10 mouse cellular contexts compared by ENCODE assay signal in the genomic region with DNA sequence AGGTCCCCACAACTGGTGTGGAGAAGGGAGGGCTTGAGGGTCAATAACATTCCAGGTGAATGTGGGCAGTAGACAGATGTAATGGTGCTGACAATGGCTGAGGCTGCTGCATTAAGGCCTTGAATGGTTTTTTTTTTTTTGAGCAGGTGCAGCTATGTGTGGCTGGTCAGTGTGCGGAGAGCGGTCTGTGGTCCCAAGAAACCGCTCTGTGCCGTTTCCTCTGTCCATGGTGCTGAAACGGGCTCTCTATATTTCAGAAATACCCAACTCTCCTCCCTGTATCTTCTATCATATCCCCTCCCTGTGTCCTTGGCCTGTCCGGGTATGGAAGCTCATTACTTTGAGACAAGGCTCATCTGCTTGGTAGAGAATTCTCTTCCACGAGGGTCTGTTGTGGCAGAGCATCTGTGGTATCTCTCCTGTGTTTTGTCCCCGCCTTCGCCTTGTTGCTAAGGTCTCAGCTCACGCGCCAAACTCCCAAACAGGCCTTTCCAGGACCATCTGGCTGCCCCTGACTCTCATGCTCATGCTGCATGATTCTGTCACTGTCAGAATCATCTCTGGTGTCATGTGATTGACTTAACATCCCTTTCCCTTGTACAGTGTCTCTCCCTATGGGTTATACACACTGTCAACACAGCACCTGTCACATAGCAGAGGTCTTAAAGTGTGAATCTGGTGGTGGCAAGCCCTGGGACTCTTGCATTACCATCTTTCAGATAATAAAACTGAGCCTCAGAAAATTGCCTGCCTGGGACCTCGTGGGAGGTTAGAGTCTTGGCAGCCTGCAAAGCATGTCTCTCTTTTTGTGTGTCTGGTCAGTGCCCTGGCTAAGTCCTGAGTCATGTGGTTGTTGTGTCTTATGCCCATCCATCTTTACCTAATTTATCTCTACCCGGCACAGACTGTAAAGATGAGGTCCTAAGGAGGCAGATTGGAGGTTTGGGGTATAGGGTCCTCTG.
DNase-seq lines count a peak whose midpoint lies in the region; ATAC-seq lines count a peak whose summit lies in the region.
"Had no signal": no experiment of that assay in that cellular context is flagged by ENCODE, and none has a peak within 500 bp of the region (broad histone marks: within the 10 kb centered on the region; RNA-seq: fewer than 3 reads in every experiment).

No protein-coding gene starts in this region.

- WGBS in intestine, embryonic 16.5 days = 41% methylated on average over 13 of the region's 13 CpGs

- H3K36me3 ChIP-seq in intestine, embryonic 16.5 days (ENCODE audit: control insufficient read depth, insufficient read depth, low read length) = no peaks in the 10 kb centered on the region
- H3K36me3 ChIP-seq: embryonic facial prominence, embryonic 12.5 days; liver, embryonic 15.5 days; stomach, embryonic 15.5 days had no signal

- H3K27me3 ChIP-seq in intestine, embryonic 16.5 days (replicated peaks; ENCODE audit: control insufficient read depth, insufficient read depth, low read length) = no peaks in the 10 kb centered on the region
- H3K27me3 ChIP-seq: embryonic facial prominence, embryonic 12.5 days; liver, embryonic 15.5 days; stomach, embryonic 15.5 days had no signal

- no peaks in the 10 kb centered on the region for H3K4me1 ChIP-seq in intestine, embryonic 16.5 days (ENCODE audit: control insufficient read depth, insufficient read depth, low read length)
- H3K4me1 ChIP-seq: liver, embryonic 15.5 days; stomach, embryonic 15.5 days had no signal

- peak; percentile 54 for ATAC-seq in megakaryocyte progenitor cell, adult 5-6 weeks (replicated peaks; ENCODE audit: poor library complexity)
- no peak for ATAC-seq in intestine, embryonic 16.5 days

- no peak overlapping the region for H3K27ac ChIP-seq in intestine, embryonic 16.5 days (ENCODE audit: low read length)
- H3K27ac ChIP-seq: embryonic facial prominence, embryonic 12.5 days; liver, embryonic 15.5 days; stomach, embryonic 15.5 days had no signal

- H3K4me2 ChIP-seq in intestine, embryonic 16.5 days (ENCODE audit: low read depth, low read length) = no peak overlapping the region
- H3K4me2 ChIP-seq: embryonic facial prominence, embryonic 12.5 days; liver, embryonic 15.5 days; stomach, embryonic 15.5 days had no signal

- no peak overlapping the region for H3K4me3 ChIP-seq in intestine, embryonic 16.5 days (ENCODE audit: low read length)
- H3K4me3 ChIP-seq: embryonic facial prominence, embryonic 12.5 days; liver, embryonic 15.5 days; stomach, embryonic 15.5 days had no signal

- H3K9me3 ChIP-seq in intestine, embryonic 16.5 days (ENCODE audit: control insufficient read depth, low read length) = no peaks in the 10 kb centered on the region
- H3K9me3 ChIP-seq: embryonic facial prominence, embryonic 12.5 days; liver, embryonic 15.5 days; stomach, embryonic 15.5 days had no signal

- H3K9ac ChIP-seq in intestine, embryonic 16.5 days (ENCODE audit: low read depth, low read length) = no peak overlapping the region
- H3K9ac ChIP-seq: embryonic facial prominence, embryonic 12.5 days; liver, embryonic 15.5 days; stomach, embryonic 15.5 days had no signal

- peak; percentile 80 for DNase-seq in left cerebral cortex, postnatal 4 days
- no peak for DNase-seq in left cerebral cortex, postnatal 36 days (ENCODE audit: low spot score in 2 of 2)
- DNase-seq in adrenal gland, adult 2 months = peak; percentile 13
- peak; percentile 59 for DNase-seq in embryo, embryonic 9.5 days (ENCODE audit: extremely low spot score)
- no peak for DNase-seq in left cerebral cortex, postnatal 10 days (ENCODE audit: extremely low spot score in 1 of 2, low spot score in 2 of 2)

- intact Hi-C loops in left cerebral cortex, postnatal 4 days (cut with DNase I) = no loop called here
- intact Hi-C loops in left cerebral cortex, postnatal 36 days (cut with DNase I) = no loop called here
- intact Hi-C loops in left cerebral cortex, postnatal 10 days (cut with DNase I) = no loop called here

Comparison
In these comparisons a context has a peak if more than half of its experiments do, and no peak if none do; other contexts are left out.
1. DNase-seq: peak in left cerebral cortex, postnatal 4 days (single experiment), adrenal gland, adult 2 months (single experiment) and embryo, embryonic 9.5 days (single experiment); none in left cerebral cortex, postnatal 36 days (0 of 2) and left cerebral cortex, postnatal 10 days (0 of 2).